Mouse (Mus musculus): ENCODE measurements around the gene Znrf1. TPM values are rescaled to one million over a fixed set of nuclear protein-coding genes. Genes with fewer than 3 reads are reported as not detected.
A peak's percentile ranks its signal among the peaks of the same experiment; 100 is the strongest.

Znrf1 gene
- polyA plus RNA-seq, 1 experiment from 2014 or later, result 99.8 TPM

DNA sequence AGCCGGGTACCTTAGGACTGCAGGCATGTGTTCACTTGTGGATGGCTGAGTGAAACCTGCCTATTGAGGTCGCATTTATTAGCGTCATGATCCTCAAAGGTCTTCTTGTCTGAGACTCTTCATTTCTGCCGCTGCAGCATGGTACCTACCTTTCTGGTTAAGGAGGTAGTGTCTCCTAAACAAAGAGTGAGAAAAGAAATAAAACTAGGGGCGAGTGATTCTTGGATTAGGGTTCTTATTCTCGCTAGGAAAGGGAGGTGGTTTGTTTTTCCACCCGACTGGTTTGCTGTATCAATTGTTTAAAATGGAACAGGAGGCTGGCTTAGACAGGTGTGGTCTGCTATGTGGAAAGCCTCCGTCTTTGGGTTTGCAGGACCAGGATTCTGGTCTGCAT is 1.9 kb downstream of the Znrf1 start:
- H3K36me3 ChIP-seq, result no peaks in the 10 kb centered on the region

DNA sequence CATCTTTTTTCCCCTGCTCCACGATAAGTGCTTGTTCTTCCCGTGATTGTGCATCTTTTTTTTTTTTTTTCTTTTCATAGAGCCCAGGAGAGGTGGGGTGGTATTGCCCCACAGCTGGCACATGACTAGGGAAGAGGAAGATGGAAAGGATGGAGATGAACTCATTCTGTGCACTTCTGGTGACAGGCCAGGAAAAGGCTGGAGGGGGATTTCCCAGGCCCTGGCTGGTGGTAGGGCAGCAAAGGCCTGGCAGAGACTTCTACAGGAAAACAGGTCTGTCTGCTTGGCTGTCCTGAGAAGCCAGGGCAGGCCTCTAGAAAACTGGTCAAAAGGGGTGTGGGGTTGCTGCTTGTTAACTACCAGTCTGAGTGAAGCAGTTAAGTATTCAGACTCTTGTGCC is 2.3 kb downstream of the Znrf1 start:
- H3K36me3 ChIP-seq, result no peaks in the 10 kb centered on the region
- peak overlapping the region; percentile 98 for H3K9ac ChIP-seq (replicated peaks)
- 0% methylated on average over 2 of the region's 2 CpGs for WGBS
- ATAC-seq (replicated peaks), result no peak
- H3K4me2 ChIP-seq (replicated peaks), result peak overlapping the region; percentile 95
- H3K4me1 ChIP-seq, result peaks cover 50% of the 10 kb centered on the region
- H3K27ac ChIP-seq (replicated peaks), result peak overlapping the region; percentile 99
- no peaks in the 10 kb centered on the region for H3K27me3 ChIP-seq
- H3K4me3 ChIP-seq, result peak overlapping the region; percentile 100
- H3K9me3 ChIP-seq, result no peaks in the 10 kb centered on the region

More for the DNA sequence above, 1.9 kb downstream of the Znrf1 start:
- Histone ChIP-seq H3K9me3 (no peaks in the 10 kb centered on the region), H3K4me2 (replicated peaks) (peak overlapping the region; percentile 95), H3K27ac (replicated peaks) (peak overlapping the region; percentile 99), H3K4me1 (peaks cover 46% of the 10 kb centered on the region), H3K27me3 (no peaks in the 10 kb centered on the region), H3K4me3 (peak overlapping the region; percentile 100), H3K9ac (replicated peaks) (peak overlapping the region; percentile 98)
- WGBS, result 3% methylated on average over 8 of the region's 8 CpGs
- 0 out of 2 replicates have a peak, but pooled peaks have one; percentile 3 for ATAC-seq (replicated peaks)

DNA sequence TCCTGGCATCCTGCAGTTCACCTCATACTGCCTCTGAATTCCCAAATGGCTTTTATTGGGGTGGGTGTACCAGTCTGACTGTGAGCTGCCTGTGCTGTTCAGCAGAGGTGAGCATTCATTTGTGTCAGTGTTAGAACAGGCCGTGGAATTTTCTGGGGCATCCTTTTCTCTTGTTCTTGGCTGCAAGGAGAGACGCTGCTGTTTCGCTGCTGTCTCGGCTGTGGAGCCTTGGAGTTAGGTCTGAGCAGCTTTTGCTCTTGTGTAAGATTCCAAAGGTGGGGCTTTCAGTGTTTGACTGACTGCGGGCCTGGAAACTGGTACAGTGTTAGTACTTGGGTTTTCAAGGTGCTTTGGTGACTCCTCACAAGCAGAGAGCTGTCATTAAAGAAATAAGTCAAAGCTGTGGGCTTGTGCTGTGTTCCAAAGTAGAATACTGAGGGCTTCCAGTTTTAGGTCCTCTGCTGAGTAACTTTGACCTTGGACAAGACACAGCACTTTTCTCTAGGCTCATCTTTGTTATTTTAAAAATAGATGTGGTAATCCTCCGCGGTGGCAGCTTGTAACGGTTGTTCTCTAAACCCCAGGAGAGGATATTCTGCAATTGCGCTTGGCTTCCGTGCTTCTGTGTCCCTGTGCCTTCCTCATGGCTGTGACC is 3.7 kb downstream of the Znrf1 start:
- H3K4me3 ChIP-seq, result peak overlapping the region; percentile 100
- H3K27me3 ChIP-seq, result no peaks in the 10 kb centered on the region
- peaks cover 55% of the 10 kb centered on the region for H3K4me1 ChIP-seq
- 59% methylated on average over 10 of the region's 10 CpGs for WGBS
- H3K27ac ChIP-seq (replicated peaks), result no peak overlapping the region
- H3K36me3 ChIP-seq, result no peaks in the 10 kb centered on the region
- peak overlapping the region; percentile 9 for H3K9ac ChIP-seq (replicated peaks)
- no peak for ATAC-seq (replicated peaks)
- no peaks in the 10 kb centered on the region for H3K9me3 ChIP-seq
- H3K4me2 ChIP-seq (replicated peaks), result peak overlapping the region; percentile 95

DNA sequence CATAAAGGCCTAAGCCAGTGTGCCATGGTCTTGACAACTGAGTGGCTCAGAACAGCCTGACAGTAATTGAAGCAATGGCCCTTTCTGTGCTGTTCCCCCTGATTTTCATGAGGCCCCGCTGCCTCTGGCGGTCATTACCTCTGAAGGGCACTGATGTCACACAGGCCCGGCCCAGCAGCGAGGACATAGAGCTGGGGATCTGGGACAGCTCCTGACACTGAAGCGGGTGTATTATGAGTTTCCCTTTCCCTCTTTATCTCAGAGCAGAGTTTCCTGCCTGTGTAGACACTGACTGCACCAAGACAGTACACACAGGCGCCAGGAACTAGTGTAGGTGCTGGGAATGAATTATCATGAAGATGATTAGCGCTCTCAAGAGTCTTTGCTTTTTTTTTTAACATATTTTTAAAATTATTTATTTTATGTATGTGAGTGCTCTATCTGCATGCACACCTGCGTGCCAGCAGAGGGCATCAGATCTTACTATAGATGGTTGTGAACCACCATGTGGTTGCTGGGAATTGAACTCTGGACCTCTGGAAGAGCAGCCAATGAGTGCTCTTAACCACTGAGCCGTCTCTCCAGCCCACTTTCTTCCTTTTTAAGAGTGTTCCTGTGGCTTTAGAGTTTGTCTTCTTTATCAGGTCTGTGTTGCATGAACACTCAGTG is 7.9 kb downstream of the Znrf1 start:
- no peak overlapping the region for H3K4me2 ChIP-seq (replicated peaks)
- no peaks in the 10 kb centered on the region for H3K9me3 ChIP-seq
- no peak for ATAC-seq (replicated peaks)
- no peak overlapping the region for H3K4me3 ChIP-seq
- 86% methylated on average over 9 of the region's 9 CpGs for WGBS
- no peak overlapping the region for H3K27ac ChIP-seq (replicated peaks)
- H3K4me1 ChIP-seq, result peaks cover 47% of the 10 kb centered on the region
- no peaks in the 10 kb centered on the region for H3K27me3 ChIP-seq
- H3K36me3 ChIP-seq, result no peaks in the 10 kb centered on the region
- H3K9ac ChIP-seq (replicated peaks), result no peak overlapping the region

DNA sequence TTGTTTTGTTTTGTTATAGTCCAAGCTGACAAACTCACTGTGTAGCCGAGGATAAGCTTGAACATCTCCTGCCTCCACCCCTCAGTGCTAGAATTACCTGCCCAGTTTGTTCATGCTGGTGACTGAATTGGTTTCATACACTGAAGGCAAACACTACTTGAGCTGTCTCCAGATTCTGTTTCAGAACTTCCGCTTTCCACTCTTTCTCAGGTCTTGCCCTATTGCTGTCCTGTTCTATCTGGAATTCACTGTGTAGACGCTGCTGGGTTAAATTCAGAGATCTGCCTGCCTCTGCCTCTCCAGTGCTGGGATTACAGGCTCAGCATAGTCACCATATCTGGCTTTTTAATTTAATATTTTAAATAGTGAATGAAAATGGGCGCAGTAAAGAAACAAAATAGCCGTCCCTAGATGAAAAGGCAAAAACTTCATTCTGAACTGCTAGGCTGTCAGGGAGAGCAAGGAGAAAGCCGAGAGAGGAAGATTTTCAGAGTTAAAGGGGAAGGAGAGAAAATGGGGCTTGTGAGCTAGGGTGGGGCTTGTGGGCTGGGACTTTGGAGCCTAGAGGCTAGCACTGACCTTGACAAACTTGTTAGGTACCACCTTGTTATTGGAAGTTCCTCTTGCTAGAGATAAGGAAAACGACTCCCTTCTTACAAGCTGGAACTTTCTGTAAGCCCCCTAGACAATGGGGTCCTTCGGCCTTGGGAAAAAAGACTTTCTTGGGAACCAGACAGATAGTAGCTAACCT is 9.7 kb downstream of the Znrf1 start:
- no peak overlapping the region for H3K4me2 ChIP-seq (replicated peaks)
- no peak overlapping the region for H3K9ac ChIP-seq (replicated peaks)
- 90% methylated on average over 8 of the region's 8 CpGs for WGBS
- H3K27ac ChIP-seq (replicated peaks), result no peak overlapping the region
- no peaks in the 10 kb centered on the region for H3K9me3 ChIP-seq
- H3K4me1 ChIP-seq, result peaks cover 37% of the 10 kb centered on the region
- no peak overlapping the region for H3K4me3 ChIP-seq
- no peak for ATAC-seq (replicated peaks)
- H3K36me3 ChIP-seq, result no peaks in the 10 kb centered on the region
- no peaks in the 10 kb centered on the region for H3K27me3 ChIP-seq

DNA sequence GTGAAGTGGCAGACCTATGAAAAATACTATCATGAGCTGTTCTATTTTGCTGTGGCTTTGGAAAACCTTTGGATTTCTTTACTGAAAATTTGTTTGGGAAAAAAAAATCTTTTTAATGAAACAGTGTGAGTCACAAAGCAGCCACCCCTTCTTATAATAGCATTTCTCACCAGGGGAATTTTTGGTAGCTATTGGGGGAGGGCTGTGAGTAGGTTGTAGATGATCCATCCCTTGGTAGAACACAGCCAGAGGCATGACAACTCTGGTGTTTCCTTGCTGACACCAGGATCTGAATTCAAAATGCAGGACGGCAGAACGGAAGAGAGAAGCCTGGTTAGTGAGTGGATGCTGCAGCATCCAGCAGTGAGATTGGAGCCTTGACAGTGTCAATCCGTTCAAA is 11.2 kb downstream of the Znrf1 start:
- Histone ChIP-seq H3K9ac (replicated peaks) (no peak overlapping the region), H3K4me1 (peaks cover 33% of the 10 kb centered on the region), H3K36me3 (no peaks in the 10 kb centered on the region), H3K27ac (replicated peaks) (no peak overlapping the region), H3K27me3 (no peaks in the 10 kb centered on the region), H3K9me3 (no peaks in the 10 kb centered on the region), H3K4me2 (replicated peaks) (no peak overlapping the region), H3K4me3 (no peak overlapping the region)
- ATAC-seq (replicated peaks), result no peak
- WGBS, result 93% methylated on average over 3 of the region's 3 CpGs

DNA sequence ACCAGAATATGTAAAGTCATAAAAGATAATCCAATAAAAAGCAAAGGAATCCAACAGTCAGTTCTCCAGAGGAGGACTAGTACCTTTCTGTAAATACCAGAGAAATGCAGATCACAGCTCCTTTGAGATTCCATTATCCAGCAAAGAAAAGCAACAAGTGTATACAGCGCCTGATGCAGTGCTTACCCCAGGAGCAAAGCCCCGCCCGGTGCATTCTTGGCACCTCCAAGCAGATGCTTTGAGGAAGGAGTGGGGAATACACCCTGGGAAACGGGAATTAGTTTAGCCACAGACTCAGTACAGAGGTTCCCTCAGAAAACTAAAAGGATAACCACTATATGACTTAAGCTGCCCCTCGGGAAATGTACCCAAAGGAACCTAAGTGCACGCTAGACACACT is 12.3 kb downstream of the Znrf1 start:
- peaks cover 29% of the 10 kb centered on the region for H3K4me1 ChIP-seq
- H3K27me3 ChIP-seq, result no peaks in the 10 kb centered on the region
- H3K27ac ChIP-seq (replicated peaks), result no peak overlapping the region
- 81% methylated on average over 6 of the region's 6 CpGs for WGBS
- H3K9me3 ChIP-seq, result no peaks in the 10 kb centered on the region
- H3K36me3 ChIP-seq, result no peaks in the 10 kb centered on the region
- H3K9ac ChIP-seq (replicated peaks), result no peak overlapping the region
- ATAC-seq (replicated peaks), result no peak
- no peak overlapping the region for H3K4me3 ChIP-seq
- no peak overlapping the region for H3K4me2 ChIP-seq (replicated peaks)

DNA sequence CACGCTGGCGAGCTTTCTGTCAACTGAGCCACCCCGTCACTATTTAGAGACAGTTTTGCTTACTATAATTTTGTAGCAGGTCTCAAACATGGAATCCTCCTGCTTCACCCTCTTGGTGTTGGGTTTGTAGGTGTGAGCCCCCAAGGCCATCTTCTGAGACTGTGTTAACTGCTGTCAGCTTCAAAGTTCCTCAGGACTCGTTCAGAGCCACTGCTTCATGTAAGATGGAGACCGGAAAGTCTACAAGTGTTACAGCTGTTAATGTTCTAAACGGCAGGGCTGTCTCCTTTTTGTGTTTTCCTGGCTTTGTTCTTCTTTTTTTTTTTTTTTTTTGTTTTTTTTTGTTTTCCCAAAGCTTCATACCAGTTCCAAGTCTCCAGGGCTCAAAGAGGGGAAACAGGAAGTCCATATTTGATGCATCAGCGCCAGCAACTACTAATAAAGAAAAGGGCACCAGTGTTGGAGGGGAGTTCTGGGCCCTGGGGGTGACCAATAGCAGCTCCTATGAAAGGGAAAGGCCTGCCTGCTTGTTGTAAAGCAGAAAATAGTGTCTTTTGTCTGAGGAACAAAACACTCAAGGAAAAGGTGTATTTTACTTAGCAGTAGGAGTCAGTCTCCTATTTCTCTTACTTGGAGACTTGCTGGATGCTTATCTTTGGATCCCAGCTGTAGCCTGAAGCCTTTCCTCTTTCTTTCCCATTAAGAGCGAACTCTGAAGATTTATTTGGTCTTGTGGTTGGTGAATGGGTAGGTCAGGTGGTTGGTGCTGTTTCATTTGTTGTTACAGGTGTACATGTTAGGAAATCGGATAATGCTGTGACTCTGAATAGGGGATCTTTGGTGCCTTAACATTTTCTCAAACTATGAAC is 14.3 kb downstream of the Znrf1 start:
- Histone ChIP-seq H3K27me3 (no peaks in the 10 kb centered on the region), H3K9ac (replicated peaks) (no peak overlapping the region), H3K4me2 (replicated peaks) (no peak overlapping the region), H3K27ac (replicated peaks) (peak overlapping the region; percentile 47; the same call in 1 of the 2 replicates), H3K9me3 (no peaks in the 10 kb centered on the region), H3K4me1 (peaks cover 33% of the 10 kb centered on the region), H3K4me3 (no peak overlapping the region), H3K36me3 (no peaks in the 10 kb centered on the region)
- WGBS, result 62% methylated on average over 9 of the region's 9 CpGs
- no peak for ATAC-seq (replicated peaks)

DNA sequence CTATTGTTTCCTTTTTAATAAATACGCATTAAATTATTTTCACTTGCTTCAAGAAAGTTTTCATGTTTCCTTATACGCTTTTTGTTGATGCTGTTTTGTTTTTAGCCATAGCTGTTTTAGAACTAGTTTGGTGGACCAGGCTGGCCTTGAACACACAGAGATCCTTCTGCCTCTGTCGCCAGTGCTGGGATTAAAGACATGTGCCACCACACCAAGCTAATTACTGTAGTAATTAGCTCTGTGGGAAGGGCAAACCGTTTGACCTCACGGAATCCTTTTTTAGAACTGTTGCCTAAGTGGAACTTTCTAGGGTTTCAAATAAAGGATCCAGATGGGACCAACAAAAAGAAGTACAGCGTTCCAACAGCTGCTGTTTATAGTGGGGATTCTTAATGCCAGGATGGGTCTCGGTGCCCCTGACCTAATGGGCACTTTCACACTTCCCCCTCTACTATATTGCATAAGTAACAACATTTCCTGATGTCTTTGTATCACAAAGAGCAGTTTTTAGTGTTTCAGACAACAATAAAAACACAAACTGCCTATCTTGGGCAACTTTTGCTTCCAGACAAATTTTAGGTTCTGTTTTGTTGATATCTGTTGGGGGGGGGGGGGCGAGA is 15.7 kb downstream of the Znrf1 start:
- no peaks in the 10 kb centered on the region for H3K36me3 ChIP-seq
- no peaks in the 10 kb centered on the region for H3K27me3 ChIP-seq
- 49% methylated on average over 8 of the region's 8 CpGs for WGBS
- no peak overlapping the region for H3K9ac ChIP-seq (replicated peaks)
- no peaks in the 10 kb centered on the region for H3K9me3 ChIP-seq
- H3K4me2 ChIP-seq (replicated peaks), result no peak overlapping the region
- no peak overlapping the region for H3K4me3 ChIP-seq
- H3K4me1 ChIP-seq, result peaks cover 37% of the 10 kb centered on the region
- H3K27ac ChIP-seq (replicated peaks), result no peak overlapping the region
- no peak for ATAC-seq (replicated peaks)

DNA sequence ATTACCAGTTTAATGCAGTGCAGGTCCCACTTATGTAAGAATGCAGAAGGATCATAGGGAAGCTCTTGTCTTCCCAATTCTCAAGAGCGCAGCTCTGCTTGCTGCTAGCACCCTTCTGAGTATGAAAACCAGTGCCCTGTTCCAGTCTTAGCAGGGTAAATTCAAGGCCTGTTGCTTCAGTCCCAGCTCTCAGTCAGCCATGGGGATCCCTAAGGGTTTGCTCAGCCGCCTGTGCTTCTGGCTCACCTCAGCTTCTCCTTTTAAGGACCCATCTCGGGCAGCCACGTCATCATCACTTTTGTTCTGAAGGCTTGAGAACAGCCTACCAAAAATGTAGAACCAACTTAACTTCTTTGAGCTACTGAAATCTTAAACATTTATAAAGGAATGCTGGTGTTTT is 25.9 kb downstream of the Znrf1 start:
- Histone ChIP-seq H3K9ac (replicated peaks) (no peak overlapping the region), H3K27me3 (no peaks in the 10 kb centered on the region), H3K4me1 (peaks cover 25% of the 10 kb centered on the region), H3K4me3 (no peak overlapping the region), H3K36me3 (no peaks in the 10 kb centered on the region), H3K9me3 (no peaks in the 10 kb centered on the region), H3K27ac (replicated peaks) (no peak overlapping the region), H3K4me2 (replicated peaks) (no peak overlapping the region)
- 85% methylated on average over 4 of the region's 4 CpGs for WGBS
- ATAC-seq (replicated peaks), result no peak

DNA sequence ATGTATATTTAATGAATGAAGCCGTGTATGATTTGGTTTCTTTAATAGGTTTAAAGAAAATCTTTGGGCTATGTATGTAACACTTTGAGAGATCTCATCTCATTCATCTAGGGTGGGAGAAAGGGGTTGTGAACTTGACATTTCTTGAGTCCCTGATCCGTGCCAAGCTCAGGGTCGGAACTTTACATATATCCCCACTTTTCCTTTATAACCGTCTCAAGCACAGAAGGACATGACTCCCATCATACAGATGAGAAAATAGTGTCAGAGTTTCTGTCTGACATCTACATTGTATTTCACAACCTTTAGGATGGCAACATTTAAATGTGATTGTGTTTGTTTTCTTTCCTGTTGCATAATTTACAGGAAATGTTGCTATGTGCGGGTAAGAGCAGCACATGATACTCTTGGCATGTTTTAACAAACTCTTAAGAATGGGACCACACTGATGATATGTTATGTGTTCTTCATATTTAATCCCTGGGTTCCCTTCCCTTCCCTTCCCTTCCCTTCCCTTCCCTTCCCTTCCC is 26.4 kb downstream of the Znrf1 start:
- no peaks in the 10 kb centered on the region for H3K36me3 ChIP-seq
- H3K4me3 ChIP-seq, result no peak overlapping the region
- H3K27ac ChIP-seq (replicated peaks), result no peak overlapping the region
- ATAC-seq (replicated peaks), result no peak
- H3K9me3 ChIP-seq, result no peaks in the 10 kb centered on the region
- H3K27me3 ChIP-seq, result no peaks in the 10 kb centered on the region
- no peak overlapping the region for H3K4me2 ChIP-seq (replicated peaks)
- H3K9ac ChIP-seq (replicated peaks), result no peak overlapping the region
- WGBS, result 94% methylated on average over 5 of the region's 5 CpGs
- H3K4me1 ChIP-seq, result peaks cover 29% of the 10 kb centered on the region

Data from forebrain, embryonic 15.5 days (tissue).